In the genomic region with DNA sequence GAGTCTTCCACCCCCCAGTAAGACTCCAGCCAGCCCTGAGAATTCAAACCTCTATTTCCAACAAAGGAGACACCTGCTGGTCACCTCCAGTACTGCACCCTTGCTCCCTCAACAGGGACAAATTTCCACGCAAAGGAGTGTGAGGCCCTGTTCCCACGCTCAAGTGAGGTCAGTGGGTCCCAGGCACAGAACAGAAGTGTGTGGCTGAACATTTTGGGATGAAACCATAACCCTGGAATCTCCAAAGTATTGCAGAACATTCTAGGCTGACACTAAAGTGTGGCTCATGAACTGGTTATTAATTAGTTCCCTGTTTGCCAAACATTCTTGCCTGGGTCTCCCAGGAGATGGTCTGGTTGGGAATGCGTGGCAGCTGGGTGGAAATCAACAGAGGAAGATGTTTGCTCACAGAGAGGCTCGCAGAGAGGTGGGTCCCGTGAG, we compare ENCODE assay signal across 8 mouse cellular contexts. TPM values are rescaled to one million over a fixed set of nuclear protein-coding genes. Genes with fewer than 3 reads are reported as not detected.
DNase-seq lines count a peak whose midpoint lies in the region; ATAC-seq and TF ChIP-seq lines count a peak whose summit lies in the region.

No protein-coding gene starts in this region.

- no peak overlapping the region for H3K9ac ChIP-seq in midbrain, embryonic 11.5 days (ENCODE audit: low read length)
- no peak overlapping the region for H3K9ac ChIP-seq in midbrain, embryonic 15.5 days
- no peak overlapping the region for H3K9ac ChIP-seq in intestine, postnatal 0 days (ENCODE audit: low read depth, low read length)
- no peak overlapping the region for H3K9ac ChIP-seq in limb, embryonic 13.5 days

- no peak overlapping the region for H3K27ac ChIP-seq in midbrain, embryonic 11.5 days (ENCODE audit: low read depth, low read length)
- no peak overlapping the region for H3K27ac ChIP-seq in midbrain, embryonic 15.5 days
- H3K27ac ChIP-seq in intestine, postnatal 0 days (ENCODE audit: low read depth, low read length): no peak overlapping the region
- no peak overlapping the region for H3K27ac ChIP-seq in limb, embryonic 13.5 days

- TF ChIP-seq POLR2A in brain, embryonic 14.5 days (IDR thresholded peaks at IDR 0.05; ENCODE audit: borderline replicate concordance, extremely low read depth, insufficient read depth, insufficient read length, poor library complexity, severe bottlenecking): no peak

- TF ChIP-seq CTCF in brain, embryonic 14.5 days (IDR thresholded peaks at IDR 0.05; ENCODE audit: borderline replicate concordance, extremely low read depth, insufficient read depth, insufficient read length): peak; percentile 83
- TF ChIP-seq CTCF in intestine, postnatal 0 days (IDR thresholded peaks at IDR 0.05; ENCODE audit: low read depth): peak; percentile 84

- 29% methylated on average over 5 of the region's 5 CpGs for WGBS in midbrain, embryonic 11.5 days
- WGBS in midbrain, embryonic 15.5 days: 19% methylated on average over 5 of the region's 5 CpGs
- 11% methylated on average over 5 of the region's 5 CpGs for WGBS in intestine, postnatal 0 days
- WGBS in limb, embryonic 13.5 days: 40% methylated on average over 5 of the region's 5 CpGs

- DNase-seq in midbrain, embryonic 11.5 days (ENCODE audit: low spot score, missing footprints): peak; percentile 95
- peak; percentile 60 for DNase-seq in brain, embryonic 14.5 days (ENCODE audit: low read depth)
- DNase-seq in frontal cortex, postnatal 36 days (ENCODE audit: low spot score in 2 of 2): peak; percentile 50 to 52
- DNase-seq in ovary, postnatal 14 days (ENCODE audit: low spot score): peak; percentile 83
- peak; percentile 71 for DNase-seq in thymus, postnatal 14 days

- no peak for ATAC-seq in midbrain, embryonic 11.5 days (ENCODE audit: low FRiP score)
- no peak for ATAC-seq in midbrain, embryonic 15.5 days (replicated peaks)
- ATAC-seq in intestine, postnatal 0 days: no peak
- peak; percentile 17; the same call in 1 of the 2 replicates for ATAC-seq in limb, embryonic 13.5 days (ENCODE audit: low FRiP score, low read depth)

- H3K4me2 ChIP-seq in midbrain, embryonic 11.5 days: no peak overlapping the region
- H3K4me2 ChIP-seq in midbrain, embryonic 15.5 days: no peak overlapping the region
- H3K4me2 ChIP-seq in intestine, postnatal 0 days (replicated peaks; ENCODE audit: low read depth): no peak overlapping the region
- H3K4me2 ChIP-seq in limb, embryonic 13.5 days (replicated peaks): no peak overlapping the region

- H3K27me3 ChIP-seq in midbrain, embryonic 11.5 days (ENCODE audit: control insufficient read depth, insufficient read depth, low read length): no peaks in the 10 kb centered on the region
- no peaks in the 10 kb centered on the region for H3K27me3 ChIP-seq in midbrain, embryonic 15.5 days (replicated peaks)
- H3K27me3 ChIP-seq in intestine, postnatal 0 days (replicated peaks; ENCODE audit: control insufficient read depth, insufficient read depth, low read length): no peaks in the 10 kb centered on the region
- H3K27me3 ChIP-seq in limb, embryonic 13.5 days: 0 out of 2 replicates have a peak, but pooled peaks cover 3% of the 10 kb centered on the region

- no peak overlapping the region for H3K4me3 ChIP-seq in midbrain, embryonic 11.5 days (ENCODE audit: low read depth, low read length)
- no peak overlapping the region for H3K4me3 ChIP-seq in midbrain, embryonic 15.5 days
- no peak overlapping the region for H3K4me3 ChIP-seq in intestine, postnatal 0 days (ENCODE audit: low read depth, low read length)
- H3K4me3 ChIP-seq in limb, embryonic 13.5 days: no peak overlapping the region

- H3K9me3 ChIP-seq in midbrain, embryonic 11.5 days (ENCODE audit: control insufficient read depth, low read length): no peaks in the 10 kb centered on the region
- no peaks in the 10 kb centered on the region for H3K9me3 ChIP-seq in midbrain, embryonic 15.5 days
- no peaks in the 10 kb centered on the region for H3K9me3 ChIP-seq in intestine, postnatal 0 days (ENCODE audit: control insufficient read depth)
- no peaks in the 10 kb centered on the region for H3K9me3 ChIP-seq in limb, embryonic 13.5 days

- no peaks in the 10 kb centered on the region for H3K36me3 ChIP-seq in midbrain, embryonic 11.5 days (ENCODE audit: control insufficient read depth, insufficient read depth, low read length)
- H3K36me3 ChIP-seq in midbrain, embryonic 15.5 days (replicated peaks): no peaks in the 10 kb centered on the region
- H3K36me3 ChIP-seq in intestine, postnatal 0 days (ENCODE audit: control insufficient read depth, insufficient read depth): no peaks in the 10 kb centered on the region
- no peaks in the 10 kb centered on the region for H3K36me3 ChIP-seq in limb, embryonic 13.5 days

- H3K4me1 ChIP-seq in midbrain, embryonic 11.5 days (ENCODE audit: control insufficient read depth, insufficient read depth, low read length): no peaks in the 10 kb centered on the region; the same call in 1 of the 2 replicates
- no peaks in the 10 kb centered on the region for H3K4me1 ChIP-seq in midbrain, embryonic 15.5 days
- peaks cover 7% of the 10 kb centered on the region for H3K4me1 ChIP-seq in intestine, postnatal 0 days (replicated peaks; ENCODE audit: control insufficient read depth, insufficient read depth, low read length)
- H3K4me1 ChIP-seq in limb, embryonic 13.5 days: peaks cover 15% of the 10 kb centered on the region

RNA-seq across cellular contexts. Expression of gene Ripor3, which starts 6.6 kb away (rescaled TPM):
- 0.57 and 0.75 TPM in 2 replicates for polyA plus RNA-seq in midbrain, embryonic 11.5 days (2014; fragmentation: Nextera tagmentation; extraction: Ambion mirVana)
- 0.66 and 0.70 TPM in 2 replicates for polyA plus RNA-seq in midbrain, embryonic 15.5 days (2015; fragmentation: Nextera tagmentation; extraction: Ambion mirVana)
- polyA plus RNA-seq in brain, embryonic 14.5 days (2012; rRNA removed): 1.1 and 1.2 TPM in 2 replicates
- polyA plus RNA-seq in intestine, postnatal 0 days (2015; fragmentation: Nextera tagmentation; extraction: Ambion mirVana): 1.5 and 1.6 TPM in 2 replicates
- polyA plus RNA-seq in limb, embryonic 13.5 days (2015; fragmentation: Nextera tagmentation; extraction: Ambion mirVana): 2.6 and 2.8 TPM in 2 replicates
